Mouse (Mus musculus) limb, embryonic 12.5 days (tissue): ENCODE measurements around the gene Nr6a1. TPM values are rescaled to one million over a fixed set of nuclear protein-coding genes. Genes with fewer than 3 reads are reported as not detected.

Source experiments
- ATAC-seq: fragments of 200-750 bp; cut with Nextera tagmentation; 2 replicates; pipeline ENCODE4 v1.8.0; 2017; ENCODE audit warnings: low read depth, moderate TSS enrichment; ENCODE audit not compliant: insufficient number of reproducible peaks, insufficient read depth, low FRiP score, low TSS enrichment
- H3K27ac ChIP-seq: fragments of 300-500 bp; sonication (generic); 2 replicates; pipeline ENCODE4 v1.5.1; 2016; ENCODE audit warnings: mild to moderate bottlenecking, moderate library complexity
- H3K27me3 ChIP-seq: fragments of 300-500 bp; sonication (generic); 2 replicates; pipeline ENCODE4 v1.6.1; 2016; ENCODE audit warnings: mild to moderate bottlenecking, moderate library complexity
- H3K36me3 ChIP-seq: fragments of 300-500 bp; sonication (generic); 2 replicates; pipeline ENCODE4 v1.6.1; 2016; ENCODE audit warnings: mild to moderate bottlenecking, moderate library complexity
- H3K4me1 ChIP-seq: fragments of 300-500 bp; sonication (generic); replicated peaks from 2 replicates; pipeline ENCODE4 v1.6.1; 2016
- H3K4me2 ChIP-seq: fragments of 300-500 bp; sonication (generic); 2 replicates; pipeline ENCODE4 v1.6.1; 2016; ENCODE audit warnings: mild to moderate bottlenecking, moderate library complexity
- H3K4me3 ChIP-seq: fragments of 300-500 bp; sonication (generic); replicated peaks from 2 replicates; pipeline ENCODE4 v1.5.1; 2016; ENCODE audit warnings: mild to moderate bottlenecking
- H3K9ac ChIP-seq: fragments of 300-500 bp; sonication (generic); replicated peaks from 2 replicates; pipeline ENCODE4 v1.6.1; 2016; ENCODE audit warnings: mild to moderate bottlenecking, moderate library complexity
- H3K9me3 ChIP-seq: fragments of 300-500 bp; sonication (generic); 2 replicates; pipeline ENCODE4 v1.6.1; 2016; ENCODE audit warnings: mild to moderate bottlenecking, moderate library complexity
- WGBS: fragments of 180-500 bp; shearing (Covaris S2); methylation state at CpG from one replicate; pipeline ENCODE4 v1.1.7; 2016; 5-methylcytosine and 5-hydroxymethylcytosine counted together
- polyA plus RNA-seq: library from polyadenylated mRNA; unstranded; fragments of >200 nt; fragmentation: Nextera tagmentation; extraction: Ambion mirVana; gene quantifications from 2 replicates; pipeline ENCODE4 v1.2.1, GENCODE M21; 2016

Gene Nr6a1
- polyA plus RNA-seq, 1 experiment from 2014 or later = 0.85 TPM

DNA sequence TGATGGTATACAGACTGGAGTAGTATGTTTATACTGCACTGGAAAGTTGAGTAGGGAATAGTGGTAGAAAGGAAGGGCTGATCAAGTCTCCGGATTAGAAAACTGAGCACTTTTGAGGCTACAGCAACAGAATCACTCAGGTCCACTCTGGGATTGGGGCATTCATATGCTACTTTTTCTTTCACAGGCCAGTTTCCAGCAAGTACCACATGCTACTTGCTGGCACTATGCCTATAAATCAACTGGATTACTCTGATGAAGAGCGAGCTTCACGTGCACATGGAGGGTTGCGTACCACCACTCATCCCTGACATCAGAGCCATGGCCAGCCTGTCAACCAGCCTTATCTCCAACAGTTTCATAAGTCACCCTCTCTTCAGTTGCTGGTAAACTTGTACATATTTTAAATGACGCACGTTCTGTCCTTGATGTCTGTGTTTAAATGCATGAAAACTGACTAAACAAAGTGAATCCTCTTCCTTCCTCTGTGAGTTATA lies 197.1 kb downstream of the Nr6a1 start:
- no peak overlapping the region for H3K27ac ChIP-seq
- peaks cover 7% of the 10 kb centered on the region for H3K4me1 ChIP-seq
- H3K4me2 ChIP-seq = no peak overlapping the region
- 92% methylated on average over 6 of the region's 6 CpGs for WGBS
- no peaks in the 10 kb centered on the region for H3K27me3 ChIP-seq
- no peak for ATAC-seq
- H3K9ac ChIP-seq = no peak overlapping the region
- no peak overlapping the region for H3K4me3 ChIP-seq
- H3K9me3 ChIP-seq = no peaks in the 10 kb centered on the region
- no peaks in the 10 kb centered on the region for H3K36me3 ChIP-seq

DNA sequence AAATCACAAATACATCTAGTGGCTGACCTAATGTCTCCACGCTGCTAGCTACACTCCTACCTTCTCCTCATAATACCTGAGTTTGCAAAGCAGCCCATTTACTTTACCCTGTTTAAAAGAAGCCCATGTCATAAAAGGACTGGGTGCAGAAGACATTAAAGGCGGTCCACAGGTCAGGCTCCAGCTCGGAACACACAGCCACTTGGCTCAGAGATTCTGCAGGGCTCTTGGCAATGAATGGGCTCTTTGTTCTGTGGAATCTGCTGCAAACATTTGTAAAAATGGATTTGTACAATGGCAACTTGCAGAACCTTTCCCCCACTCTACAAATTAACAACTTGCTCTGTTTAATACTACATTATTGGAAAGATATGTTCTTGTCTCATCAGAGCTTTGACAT lies 202.1 kb downstream of the Nr6a1 start:
- 62% methylated on average over 3 of the region's 3 CpGs for WGBS
- Histone ChIP-seq H3K27ac (peak overlapping the region; percentile 70), H3K9me3 (no peaks in the 10 kb centered on the region), H3K36me3 (no peaks in the 10 kb centered on the region), H3K4me3 (no peak overlapping the region), H3K4me2 (no peak overlapping the region), H3K9ac (no peak overlapping the region), H3K4me1 (peaks cover 22% of the 10 kb centered on the region), H3K27me3 (no peaks in the 10 kb centered on the region)
- ATAC-seq = no peak

DNA sequence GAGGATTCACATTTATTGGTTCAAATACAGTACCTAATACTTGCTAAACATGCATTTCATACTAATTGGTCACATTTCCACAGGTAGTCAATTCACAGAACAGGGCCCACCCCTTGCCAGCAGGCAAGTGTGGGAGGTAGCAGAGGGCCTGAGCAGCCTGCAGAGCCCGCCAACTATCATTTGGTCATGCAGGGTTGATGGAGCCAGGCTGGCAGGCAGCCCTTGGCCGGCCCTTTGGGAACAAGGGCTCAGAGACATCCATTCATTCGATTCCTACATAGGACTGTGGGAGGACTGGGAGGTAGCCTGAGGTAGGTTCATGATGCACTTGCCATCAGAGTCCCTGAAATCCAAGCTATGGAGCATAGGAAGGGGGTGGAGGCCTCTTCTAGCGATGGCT lies 204.1 kb downstream of the Nr6a1 start:
- ATAC-seq = no peak
- no peaks in the 10 kb centered on the region for H3K36me3 ChIP-seq
- H3K27me3 ChIP-seq = no peaks in the 10 kb centered on the region; the same call in 1 of the 2 replicates
- no peak overlapping the region for H3K27ac ChIP-seq
- H3K4me3 ChIP-seq = no peak overlapping the region
- H3K4me1 ChIP-seq = peaks cover 26% of the 10 kb centered on the region
- 88% methylated on average over 4 of the region's 4 CpGs for WGBS
- H3K9me3 ChIP-seq = no peaks in the 10 kb centered on the region
- H3K4me2 ChIP-seq = no peak overlapping the region
- H3K9ac ChIP-seq = no peak overlapping the region

DNA sequence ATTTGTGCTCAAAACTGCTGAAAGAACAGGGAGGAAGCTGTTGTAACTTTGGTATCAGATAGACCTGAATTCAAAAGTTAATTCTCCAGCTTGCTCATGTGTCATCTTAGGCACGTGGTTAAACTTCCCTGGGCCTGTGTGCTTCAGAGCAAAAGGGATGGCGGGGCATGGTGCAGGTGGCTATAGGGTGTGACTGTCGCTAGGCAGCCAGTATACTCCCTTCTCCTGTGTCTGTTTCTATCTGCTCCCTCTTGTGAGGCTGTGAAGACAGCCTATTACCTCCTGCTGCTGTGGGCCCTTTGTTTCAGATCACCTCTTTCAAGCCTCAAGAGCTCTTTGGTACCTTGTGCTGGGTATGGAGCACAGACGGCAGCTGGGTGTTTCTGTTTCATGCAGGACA lies 205.4 kb downstream of the Nr6a1 start:
- no peaks in the 10 kb centered on the region for H3K36me3 ChIP-seq
- WGBS = 52% methylated on average over 4 of the region's 4 CpGs
- no peaks in the 10 kb centered on the region for H3K9me3 ChIP-seq
- peaks cover 28% of the 10 kb centered on the region for H3K4me1 ChIP-seq
- H3K4me2 ChIP-seq = no peak overlapping the region
- no peak overlapping the region for H3K9ac ChIP-seq
- H3K4me3 ChIP-seq = no peak overlapping the region
- no peak for ATAC-seq
- no peak overlapping the region for H3K27ac ChIP-seq
- H3K27me3 ChIP-seq = no peaks in the 10 kb centered on the region; the same call in 1 of the 2 replicates

DNA sequence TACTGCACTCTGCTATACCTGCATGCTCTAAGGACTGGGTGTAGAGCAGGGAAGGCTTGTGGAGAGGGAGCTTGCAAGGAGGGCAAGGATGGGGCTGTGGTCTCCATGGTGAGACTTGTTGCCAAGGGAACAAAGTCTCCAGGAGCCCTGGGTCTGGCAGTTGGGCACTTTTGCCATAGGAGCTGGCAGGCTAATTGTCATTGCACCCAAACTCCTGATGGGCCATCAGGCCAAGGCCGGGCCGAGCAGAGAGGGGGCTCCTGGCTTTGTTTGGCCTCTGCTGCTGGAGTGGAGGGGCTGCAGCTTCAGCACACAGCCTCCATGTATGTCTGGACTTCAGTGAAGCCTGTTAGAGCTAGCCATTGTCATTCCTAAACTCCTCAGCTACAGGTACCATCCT lies 206.8 kb downstream of the Nr6a1 start:
- Histone ChIP-seq H3K27ac (no peak overlapping the region), H3K4me1 (peaks cover 22% of the 10 kb centered on the region), H3K9me3 (no peaks in the 10 kb centered on the region), H3K4me2 (no peak overlapping the region), H3K4me3 (no peak overlapping the region), H3K27me3 (no peaks in the 10 kb centered on the region; the same call in 1 of the 2 replicates), H3K36me3 (no peaks in the 10 kb centered on the region), H3K9ac (no peak overlapping the region)
- 83% methylated on average over 2 of the region's 2 CpGs for WGBS
- ATAC-seq = no peak

DNA sequence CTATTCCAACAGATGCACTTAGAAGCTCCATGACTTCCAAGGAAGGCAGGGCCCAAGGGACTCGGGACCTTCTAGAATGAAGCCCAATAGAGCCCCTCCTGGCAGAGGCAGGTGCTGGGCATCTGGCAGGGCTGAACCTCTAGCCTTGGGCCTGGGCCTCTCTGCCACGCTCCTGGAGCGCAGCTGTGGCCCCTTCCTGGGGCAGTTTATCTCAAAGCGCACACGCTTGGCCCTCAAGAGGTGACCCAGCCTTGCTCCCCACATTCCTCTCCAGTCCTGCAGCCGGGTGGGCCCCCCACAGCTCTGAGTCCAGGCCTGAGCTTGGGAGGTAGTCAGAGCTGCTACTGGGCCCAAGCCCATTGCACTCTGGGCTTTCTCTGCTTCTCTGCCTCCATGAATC lies 208.1 kb downstream of the Nr6a1 start:
- H3K4me3 ChIP-seq = no peak overlapping the region
- H3K9ac ChIP-seq = no peak overlapping the region
- H3K27me3 ChIP-seq = peaks cover 6% of the 10 kb centered on the region
- no peak overlapping the region for H3K27ac ChIP-seq
- no peak for ATAC-seq
- no peaks in the 10 kb centered on the region for H3K36me3 ChIP-seq
- 72% methylated on average over 6 of the region's 6 CpGs for WGBS
- H3K4me2 ChIP-seq = no peak overlapping the region
- H3K4me1 ChIP-seq = peaks cover 13% of the 10 kb centered on the region
- no peaks in the 10 kb centered on the region for H3K9me3 ChIP-seq

DNA sequence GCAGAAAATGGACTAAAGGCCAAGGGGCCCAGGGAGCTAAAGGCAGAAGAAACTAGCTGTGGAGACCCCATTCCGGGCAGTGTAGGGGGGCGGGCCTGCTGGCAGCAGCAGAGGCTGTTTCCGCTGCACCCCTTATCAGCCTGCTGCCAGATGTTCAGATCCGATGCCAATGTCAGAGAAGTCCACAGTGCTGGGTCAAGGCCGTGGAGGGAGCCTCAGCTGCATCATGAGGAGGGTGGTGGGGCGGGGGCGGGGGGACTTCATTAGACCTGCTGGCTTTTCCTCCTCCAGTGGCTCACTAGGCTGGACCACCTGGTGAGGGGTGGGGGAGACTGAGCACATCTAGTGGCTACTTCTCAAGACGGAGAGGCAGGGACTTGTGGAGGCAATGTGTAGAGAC lies 208.8 kb downstream of the Nr6a1 start:
- WGBS = 74% methylated on average over 8 of the region's 8 CpGs

DNA sequence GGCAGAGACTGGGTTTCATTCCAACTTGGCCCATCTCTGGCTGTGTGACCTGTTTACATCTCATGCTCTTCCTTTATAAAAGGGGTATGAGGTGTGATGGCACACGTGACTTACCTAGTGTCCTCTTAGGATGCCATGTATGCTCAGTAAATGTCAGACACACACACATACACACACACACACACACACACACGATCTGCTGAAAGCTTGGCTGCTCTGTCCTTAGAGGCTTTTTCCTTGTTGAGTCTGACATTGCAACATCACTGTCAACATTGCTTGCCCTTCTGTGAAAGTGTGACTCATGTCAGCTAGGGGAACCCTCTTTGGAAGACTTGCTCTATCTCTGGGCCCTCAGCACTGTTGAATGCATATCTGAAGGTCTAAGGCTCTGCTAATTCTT lies 210.1 kb downstream of the Nr6a1 start:
- no peak for ATAC-seq
- peaks cover 25% of the 10 kb centered on the region for H3K27me3 ChIP-seq
- 79% methylated on average over 2 of the region's 2 CpGs for WGBS

More for the DNA sequence above, 208.8 kb downstream of the Nr6a1 start:
- Histone ChIP-seq H3K27me3 (peaks cover 12% of the 10 kb centered on the region), H3K4me3 (no peak overlapping the region), H3K4me1 (peaks cover 9% of the 10 kb centered on the region), H3K9me3 (no peaks in the 10 kb centered on the region), H3K9ac (no peak overlapping the region), H3K27ac (no peak overlapping the region), H3K4me2 (no peak overlapping the region), H3K36me3 (no peaks in the 10 kb centered on the region)
- ATAC-seq = no peak

DNA sequence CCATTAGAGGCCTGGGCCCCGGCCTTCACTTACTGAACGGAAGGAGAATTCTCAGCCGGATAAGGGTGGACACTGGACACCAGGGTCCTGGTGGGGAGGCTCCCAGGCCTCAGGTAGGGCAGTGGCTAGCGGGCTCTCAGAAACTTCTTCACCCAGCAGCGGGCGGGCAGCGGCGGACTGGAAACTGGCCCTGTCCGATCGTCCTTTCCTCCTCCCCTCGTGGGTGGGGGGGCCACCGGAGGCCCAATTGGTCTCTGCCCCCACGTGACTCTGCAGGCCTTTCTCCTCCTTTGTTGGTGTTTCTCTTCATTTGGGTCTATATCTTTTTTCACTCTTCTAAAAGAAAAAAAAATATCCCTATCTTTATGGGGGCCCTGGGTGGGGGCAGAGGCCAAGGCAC lies 213.2 kb downstream of the Nr6a1 start, which contains the start of gene Nr5a1:
Nr5a1 (minus strand) TSS at position 219 of the 400 bp plus-strand sequence.
- H3K36me3 ChIP-seq = no peaks in the 10 kb centered on the region
- peaks cover 54% of the 10 kb centered on the region for H3K27me3 ChIP-seq
- peaks cover 31% of the 10 kb centered on the region for H3K4me1 ChIP-seq
- WGBS = 91% methylated on average over 13 of the region's 13 CpGs
- ATAC-seq = no peak
- no peak within 1 kb of the TSS for H3K4me3 ChIP-seq
- H3K4me2 ChIP-seq = no peak within 1 kb of the TSS
- no peak within 1 kb of the TSS for H3K9ac ChIP-seq
- no peaks in the 10 kb centered on the region for H3K9me3 ChIP-seq
- H3K27ac ChIP-seq = no peak within 1 kb of the TSS

More for the DNA sequence above, 210.1 kb downstream of the Nr6a1 start:
- Histone ChIP-seq H3K36me3 (no peaks in the 10 kb centered on the region), H3K9me3 (no peaks in the 10 kb centered on the region), H3K9ac (no peak overlapping the region), H3K27ac (no peak overlapping the region), H3K4me2 (no peak overlapping the region), H3K4me3 (no peak overlapping the region), H3K4me1 (peaks cover 9% of the 10 kb centered on the region)

DNA sequence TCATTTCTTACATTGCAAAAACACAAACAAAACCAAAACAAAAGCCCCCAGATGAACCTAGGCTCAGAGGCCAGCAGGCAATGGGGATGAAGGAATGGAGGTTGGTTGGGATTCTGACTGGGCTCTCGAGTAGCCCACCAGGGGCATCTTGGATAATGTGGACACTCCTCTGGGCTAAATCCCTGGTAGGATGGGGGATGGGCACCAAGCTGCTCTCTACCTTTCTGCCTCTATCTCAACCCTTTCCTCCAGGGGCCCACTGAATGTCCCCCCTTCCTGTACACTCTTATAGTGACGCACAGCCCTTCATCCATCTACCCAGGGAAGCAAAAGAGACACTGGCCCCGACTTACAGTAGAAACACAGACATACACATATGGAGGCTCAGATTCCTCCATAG lies 213.9 kb downstream of the Nr6a1 start:
- H3K9ac ChIP-seq = no peak overlapping the region
- no peak overlapping the region for H3K4me3 ChIP-seq
- H3K4me2 ChIP-seq = no peak overlapping the region
- no peaks in the 10 kb centered on the region for H3K9me3 ChIP-seq
- ATAC-seq = no peak
- no peak overlapping the region for H3K27ac ChIP-seq
- H3K27me3 ChIP-seq = peaks cover 62% of the 10 kb centered on the region
- WGBS = 69% methylated on average over 3 of the region's 3 CpGs
- peaks cover 31% of the 10 kb centered on the region for H3K4me1 ChIP-seq
- no peaks in the 10 kb centered on the region for H3K36me3 ChIP-seq

DNA sequence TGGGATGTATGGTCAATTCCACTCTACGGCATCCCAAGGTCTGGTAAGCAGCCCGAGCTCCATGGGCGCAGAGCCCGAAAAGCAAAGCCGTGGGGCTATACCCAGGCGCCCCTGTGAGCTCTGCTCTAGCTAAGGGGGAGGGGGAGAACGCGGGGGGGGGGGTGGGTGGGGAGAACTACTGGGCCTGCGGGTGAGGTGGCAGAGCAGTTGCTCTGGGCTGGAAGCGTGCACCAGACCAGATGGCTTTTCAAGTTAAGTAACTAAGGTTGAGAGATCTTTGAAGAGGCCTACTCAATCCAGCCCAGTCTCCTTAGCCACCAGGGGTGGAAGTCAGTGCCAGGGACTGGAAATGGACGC lies 214.7 kb downstream of the Nr6a1 start:
- no peak overlapping the region for H3K27ac ChIP-seq
- H3K9ac ChIP-seq = no peak overlapping the region
- peaks cover 28% of the 10 kb centered on the region for H3K4me1 ChIP-seq
- no peaks in the 10 kb centered on the region for H3K36me3 ChIP-seq
- no peaks in the 10 kb centered on the region for H3K9me3 ChIP-seq
- H3K27me3 ChIP-seq = peaks cover 70% of the 10 kb centered on the region
- no peak for ATAC-seq
- 18% methylated on average over 10 of the region's 11 CpGs for WGBS
- no peak overlapping the region; the same call in 1 of the 2 replicates for H3K4me3 ChIP-seq
- no peak overlapping the region for H3K4me2 ChIP-seq

DNA sequence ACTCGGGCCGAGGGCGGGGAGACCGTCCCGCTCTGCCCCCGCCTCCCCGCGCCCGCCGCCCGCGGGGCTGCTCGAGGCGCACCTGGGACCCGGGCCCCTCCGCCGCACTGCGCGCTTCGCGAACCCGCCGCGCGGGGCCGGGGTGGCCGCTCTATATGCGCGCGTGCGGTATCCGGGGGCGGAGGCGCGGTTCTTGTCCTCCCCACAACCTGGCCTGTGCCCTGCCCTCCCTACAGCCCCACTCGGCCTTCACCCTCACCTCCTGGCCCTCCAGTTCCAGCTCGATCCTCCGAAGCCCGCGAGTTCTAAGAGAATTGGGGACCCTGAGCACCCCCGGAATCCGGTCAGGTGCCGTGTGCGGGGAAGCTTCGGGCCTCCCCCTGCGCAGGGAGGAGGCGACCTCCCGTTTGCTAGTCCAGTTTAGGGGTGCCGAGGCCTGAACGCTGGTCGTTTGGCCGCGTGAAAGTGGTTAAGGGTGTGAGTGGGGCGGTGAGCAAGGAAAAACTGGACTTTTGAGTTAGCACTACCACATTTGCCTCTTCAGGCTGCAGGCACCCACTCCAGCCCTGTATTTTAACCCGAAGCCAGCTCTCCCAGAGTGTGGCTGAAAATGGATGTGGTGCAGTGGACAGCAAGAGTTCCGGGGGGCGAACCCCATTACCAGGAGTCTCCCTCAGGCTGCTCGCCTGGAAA lies 215.3 kb downstream of the Nr6a1 start:
- Histone ChIP-seq H3K9me3 (no peaks in the 10 kb centered on the region), H3K4me3 (peak overlapping the region; percentile 40), H3K27ac (no peak overlapping the region), H3K36me3 (no peaks in the 10 kb centered on the region), H3K4me2 (peak overlapping the region; percentile 57), H3K4me1 (peaks cover 28% of the 10 kb centered on the region), H3K9ac (peak overlapping the region; percentile 50; the same call in 1 of the 2 replicates), H3K27me3 (peaks cover 75% of the 10 kb centered on the region)
- 4% methylated on average over 58 of the region's 58 CpGs for WGBS
- no peak for ATAC-seq
